Mouse (Mus musculus) CH12.LX (cell line): ENCODE data around the gene Syne1. TPM values are rescaled to one million over a fixed set of nuclear protein-coding genes. Genes with fewer than 3 reads are reported as not detected.

Source experiments
- DNase-seq: peaks from one replicate; pipeline ENCODE4 v3.0.0-alpha.2; 2013; ENCODE audit errors: extremely low read depth
- H3K27ac ChIP-seq: 2 replicates; pipeline ENCODE4 v1.5.1; 2012; ENCODE audit warnings: low read depth, mild to moderate bottlenecking, control low read depth, moderate library complexity; ENCODE audit not compliant: insufficient read depth
- H3K27me3 ChIP-seq: replicated peaks from 2 replicates; pipeline ENCODE3; 2012; ENCODE audit warnings: inconsistent platforms
- H3K36me3 ChIP-seq, 2 experiments: replicated peaks in 1 of 2; 2 replicates each; pipeline versions ENCODE3 to v1.6.1; 2012; ENCODE audit warnings: inconsistent platforms in 1 of 2, low read length in 1 of 2, mild to moderate bottlenecking in 1 of 2, mixed read lengths in 1 of 2, moderate library complexity in 1 of 2; ENCODE audit not compliant: control insufficient read depth in 1 of 2, insufficient read depth in 1 of 2
- H3K4me1 ChIP-seq, 2 experiments: 2 replicates each; pipeline ENCODE4 v1.6.1; 2012; ENCODE audit warnings: inconsistent platforms in 1 of 2, moderate library complexity in 1 of 2; ENCODE audit not compliant: insufficient read depth in 2 of 2, control insufficient read depth in 1 of 2
- H3K4me2 ChIP-seq: 2 replicates; pipeline ENCODE4 v1.6.1; 2012; ENCODE audit warnings: low read depth, mild to moderate bottlenecking, control low read depth; ENCODE audit not compliant: poor library complexity, insufficient read depth, severe bottlenecking
- H3K4me3 ChIP-seq, 3 experiments: fragments of 150-350 bp in 1 of 3; sonication (generic) in 1 of 3; replicated peaks in 1 of 3; 2 replicates each; pipeline versions ENCODE3 to v1.5.1; 2011 to 2012; ENCODE audit warnings: low read depth in 2 of 3, low read length in 2 of 3, mild to moderate bottlenecking in 2 of 3, moderate library complexity in 2 of 3, control low read depth in 1 of 3, improper control_type of control experiment in 1 of 3, inconsistent platforms in 1 of 3, mixed read lengths in 1 of 3; ENCODE audit not compliant: poor library complexity in 1 of 3
- H3K79me2 ChIP-seq: replicated peaks from 2 replicates; pipeline ENCODE4 v1.6.1; 2012; ENCODE audit warnings: mild to moderate bottlenecking, moderate library complexity; ENCODE audit not compliant: control insufficient read depth, poor library complexity, insufficient read depth, severe bottlenecking; ENCODE audit errors: extremely low read depth
- H3K9ac ChIP-seq: 2 replicates; pipeline ENCODE4 v1.6.1; 2012; ENCODE audit warnings: low read depth, mild to moderate bottlenecking, control low read depth, moderate library complexity; ENCODE audit not compliant: insufficient read depth
- H3K9me3 ChIP-seq: replicated peaks from 2 replicates; pipeline ENCODE3; 2012; ENCODE audit warnings: low read length, inconsistent platforms, mixed read lengths
- BHLHE40 ChIP-seq: IDR thresholded peaks from 2 replicates; pipeline ENCODE4 v1.6.1; 2011; ENCODE audit warnings: mild to moderate bottlenecking, low read depth, low read length, improper control_type of control experiment
- CHD2 ChIP-seq: IDR thresholded peaks from 2 replicates; pipeline ENCODE4 v1.6.1; 2011; ENCODE audit warnings: low read length, improper control_type of control experiment
- CTCF ChIP-seq, 2 experiments: IDR thresholded peaks in 1 of 2; conservative IDR thresholded peaks in 1 of 2; 2 replicates each; pipeline ENCODE4 v1.5.1; 2011 to 2012; ENCODE audit warnings: low read depth in 2 of 2, low read length in 2 of 2, improper control_type of control experiment in 1 of 2, inconsistent platforms in 1 of 2, mild to moderate bottlenecking in 1 of 2, moderate library complexity in 1 of 2
- EP300 ChIP-seq: IDR thresholded peaks from 2 replicates; pipeline ENCODE4 v1.6.1; 2011; ENCODE audit warnings: low read length, improper control_type of control experiment
- IRF4 ChIP-seq: IDR thresholded peaks from 2 replicates; pipeline ENCODE4 v1.6.1; 2014; ENCODE audit warnings: low read depth, mild to moderate bottlenecking, inconsistent platforms, low read length, improper control_type of control experiment
- JUN ChIP-seq: IDR thresholded peaks from 2 replicates; pipeline ENCODE4 v1.6.1; 2011; ENCODE audit warnings: low read depth, mild to moderate bottlenecking, low read length, improper control_type of control experiment, moderate library complexity; ENCODE audit not compliant: insufficient read depth
- MAFK ChIP-seq: IDR thresholded peaks from 2 replicates; pipeline ENCODE4 v1.6.1; 2011; ENCODE audit warnings: low read length, improper control_type of control experiment; ENCODE audit not compliant: insufficient replicate concordance
- MAX ChIP-seq: IDR thresholded peaks from 2 replicates; pipeline ENCODE4 v1.6.1; 2011; ENCODE audit warnings: low read length, improper control_type of control experiment
- NELFE ChIP-seq: IDR thresholded peaks from 2 replicates; pipeline ENCODE4 v1.6.1; 2011; ENCODE audit warnings: low read depth, low read length, improper control_type of control experiment
- NRF1 ChIP-seq: IDR thresholded peaks from 2 replicates; pipeline ENCODE4 v1.6.1; 2014; ENCODE audit warnings: low read depth, mild to moderate bottlenecking, inconsistent platforms, low read length, improper control_type of control experiment, moderate library complexity
- POLR2AphosphoS2 ChIP-seq: IDR thresholded peaks from 2 replicates; pipeline ENCODE4 v1.6.1; 2011; ENCODE audit warnings: low read depth, low read length, improper control_type of control experiment
- RAD21 ChIP-seq: IDR thresholded peaks from 2 replicates; pipeline ENCODE4 v1.6.1; 2011; ENCODE audit warnings: low read depth, mild to moderate bottlenecking, low read length, improper control_type of control experiment, moderate library complexity
- SMC3 ChIP-seq: IDR thresholded peaks from 2 replicates; pipeline ENCODE4 v1.6.1; 2011; ENCODE audit warnings: low read depth, low read length, improper control_type of control experiment
- TCF12 ChIP-seq: IDR thresholded peaks from 2 replicates; pipeline ENCODE4 v1.6.1; 2014; ENCODE audit warnings: low read depth, mild to moderate bottlenecking, inconsistent platforms, low read length, improper control_type of control experiment
- UBTF ChIP-seq: IDR thresholded peaks from 2 replicates; pipeline ENCODE4 v1.6.1; 2012; ENCODE audit warnings: low read depth, mild to moderate bottlenecking, inconsistent platforms, low read length, improper control_type of control experiment, moderate library complexity
- USF1 ChIP-seq: IDR thresholded peaks from 2 replicates; pipeline ENCODE4 v1.6.1; 2014; ENCODE audit warnings: low read depth, mild to moderate bottlenecking, inconsistent platforms, low read length, improper control_type of control experiment
- USF2 ChIP-seq: conservative IDR thresholded peaks from 2 replicates; pipeline ENCODE4 v1.6.1; 2011; ENCODE audit warnings: low read depth, low read length, improper control_type of control experiment
- ZC3H11A ChIP-seq: IDR thresholded peaks from 2 replicates; pipeline ENCODE4 v1.6.1; 2012; ENCODE audit warnings: low read depth, mild to moderate bottlenecking, inconsistent platforms, low read length, improper control_type of control experiment
- dilution Hi-C: fragments of 300-500 bp; cut with MboI; formaldehyde crosslinking; loops from 2 replicates; pipeline ENCODE4 v1.14.3; 2020; ENCODE audit warnings: low sequenced_read_pairs; ENCODE audit not compliant: extremely low pct_unique_long_range_greater_than_20kb, extremely low pct_ligation_motif_present
- in situ Hi-C: fragments of 300-500 bp; cut with MboI; formaldehyde crosslinking; loops from 3 replicates; pipeline ENCODE4 v1.14.3; 2019; ENCODE audit warnings: low sequenced_read_pairs, low pct_ligation_motif_present, low pct_unique_long_range_greater_than_20kb, mixed read lengths
- polyA plus RNA-seq: library from polyadenylated mRNA; unstranded; fragments of >175 nt; gene quantifications from 2 replicates; pipeline ENCODE4 v1.2.1, GENCODE M21; 2012; ENCODE audit warnings: low read depth; ENCODE audit not compliant: insufficient read length
- total RNA-seq, 2 experiments: library from RNA; depleted of rRNA; stranded (reverse); fragments of 300-350 nt in 1 of 2; fragments of >200 nt in 1 of 2; gene quantifications; 2 replicates each; pipeline ENCODE4 v1.2.3; 2012 to 2014

Gene Syne1
- total and polyA plus RNA-seq, 3 experiments, result 3.1 to 7.6 (median 3.6) TPM

- Histone ChIP-seq H3K4me1 (no peaks in the 10 kb centered on the region), H3K79me2 (no peaks in the 10 kb centered on the region), H3K4me3 (no peak overlapping the region), H3K27ac (no peak overlapping the region), H3K36me3 (no peaks in the 10 kb centered on the region), H3K27me3 (no peaks in the 10 kb centered on the region), H3K4me2 (peak overlapping the region; percentile 78), H3K9ac (no peak overlapping the region), H3K9me3 (no peaks in the 10 kb centered on the region)
- TF ChIP-seq BHLHE40 (peak; percentile 25; the same call in 1 of the 2 replicates), RAD21 (peak; percentile 47), CHD2 (no peak), ZC3H11A (peak; percentile 3; the same call in 1 of the 2 replicates), SMC3 (peak; percentile 78), CTCF (conservative IDR thresholded peaks at IDR 0.05 in 1 of 2, IDR thresholded peaks at IDR 0.05 in 1 of 2; ENCODE audit: low read depth in 2 of 2, low read length in 2 of 2) (peak; percentile 77 to 80), MAX (no peak)
- peak; percentile 41 for DNase-seq
- dilution Hi-C loops (no loop called here), in situ Hi-C loops (no loop called here)
These were observed 61.3 kb downstream of the Syne1 start for GRCm38 (mm10) chr10:5490029-5490428.

- no peaks in the 10 kb centered on the region for H3K27me3 ChIP-seq
- H3K9ac ChIP-seq, result no peak overlapping the region
- no peak overlapping the region for H3K27ac ChIP-seq
- H3K4me1 ChIP-seq, result no peaks in the 10 kb centered on the region
- H3K36me3 ChIP-seq, result no peaks in the 10 kb centered on the region
- no peaks in the 10 kb centered on the region for H3K9me3 ChIP-seq
- H3K79me2 ChIP-seq, result no peaks in the 10 kb centered on the region
- TF ChIP-seq IRF4, result no peak
- no peak for TF ChIP-seq CTCF (conservative IDR thresholded peaks at IDR 0.05 in 1 of 2, IDR thresholded peaks at IDR 0.05 in 1 of 2; ENCODE audit: low read depth in 2 of 2, low read length in 2 of 2)
- no peak for TF ChIP-seq POLR2AphosphoS2
- no peak for TF ChIP-seq EP300
- no peak for TF ChIP-seq USF1
- no peak for TF ChIP-seq JUN
- TF ChIP-seq UBTF, result no peak
- TF ChIP-seq NRF1, result no peak
- TF ChIP-seq USF2, result no peak
- no peak for TF ChIP-seq TCF12
- no peak for TF ChIP-seq MAFK
- no peak for TF ChIP-seq NELFE
- DNase-seq, result no peak
- in situ Hi-C loops, result no loop called here
- H3K4me2 ChIP-seq, result no peak overlapping the region
- no peak overlapping the region for H3K4me3 ChIP-seq
- dilution Hi-C loops, result no loop called here
These were observed 63.2 kb downstream of the Syne1 start for GRCm38 (mm10) chr10:5488097-5488496.
